Mouse (Mus musculus): ENCODE results near the gene Rab20.

Rab20 gene

DNA sequence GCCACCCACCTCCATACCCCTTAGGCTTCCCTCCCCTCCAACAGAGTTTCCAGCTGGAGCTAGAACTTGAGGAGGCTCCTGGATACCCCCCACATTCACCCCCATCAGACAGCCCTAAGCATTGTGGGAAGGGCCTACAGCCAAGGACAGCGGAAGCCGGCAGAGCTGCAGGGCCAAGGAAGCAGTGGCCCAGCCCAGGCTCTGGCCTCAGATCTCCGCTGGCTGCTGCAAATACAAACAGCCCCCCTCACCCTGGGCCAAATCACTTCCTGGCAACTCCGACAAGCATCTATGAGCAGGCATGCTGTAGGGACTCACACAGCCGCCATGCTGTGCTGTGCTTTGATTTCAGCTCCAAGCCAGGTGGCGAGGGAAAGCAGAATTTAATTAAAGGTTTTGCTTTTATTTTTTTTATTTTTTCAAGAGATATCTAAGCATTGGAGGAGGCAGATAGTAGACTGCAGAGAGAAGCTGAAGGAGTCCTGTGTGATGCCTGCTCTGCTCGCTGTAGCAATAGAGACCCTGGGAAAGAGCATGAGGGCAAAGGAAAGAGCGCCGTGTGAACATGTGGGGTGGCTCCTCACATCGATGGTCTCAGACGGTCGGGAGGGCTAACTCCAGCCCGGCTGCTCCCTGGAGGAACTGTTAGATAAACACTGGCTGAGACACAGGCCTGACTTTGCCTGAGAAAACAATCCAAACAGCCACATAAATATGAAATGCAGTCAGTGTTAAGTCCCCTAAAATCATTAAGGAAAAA lies 72.6 kb downstream of the Rab20 start:
- in situ Hi-C loops (cut with MboI, MseI), result no loop called here

DNA sequence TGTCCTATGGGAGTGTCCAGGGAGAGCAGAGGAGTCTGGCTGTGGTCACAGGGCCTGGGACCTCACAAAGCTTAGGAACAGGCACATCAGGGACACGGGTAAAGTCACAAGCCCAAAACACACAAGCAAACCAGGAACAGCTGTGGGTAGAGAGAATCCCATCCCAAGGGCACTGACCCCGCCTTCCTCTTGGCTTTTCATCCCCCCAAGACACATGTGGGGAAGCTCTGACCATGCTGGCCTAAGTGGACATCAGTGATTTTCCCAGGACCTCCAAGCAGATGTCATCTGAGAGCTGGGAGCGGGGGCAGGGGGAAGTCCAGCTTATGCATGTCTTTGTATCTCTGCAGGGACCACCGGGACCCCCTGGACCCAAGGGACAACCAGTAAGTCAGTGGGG lies 73.9 kb downstream of the Rab20 start:
- in situ Hi-C loops (cut with MboI, MseI), result no loop called here

DNA sequence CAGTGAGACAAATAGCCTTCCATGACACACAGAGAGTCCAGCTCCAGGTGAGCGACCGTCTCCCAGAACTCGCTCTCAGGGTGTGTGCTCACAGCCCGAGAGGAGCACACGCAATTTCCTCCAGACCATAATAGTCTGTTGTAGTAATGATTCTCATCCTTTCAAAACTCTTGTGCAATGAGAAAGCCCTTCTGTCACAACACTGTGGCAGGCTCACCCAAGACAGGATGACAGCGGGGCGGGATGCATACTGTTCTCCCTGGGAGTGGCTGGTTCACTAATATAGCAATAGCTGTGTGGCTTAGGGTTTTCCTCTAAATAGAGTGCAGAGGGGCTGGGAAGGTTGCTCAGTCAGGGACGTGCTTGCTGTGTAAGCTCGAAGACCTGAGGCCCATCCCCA lies 74.7 kb downstream of the Rab20 start:
- in situ Hi-C loops (cut with MboI, MseI), result no loop called here
